Mouse (Mus musculus) skeletal muscle tissue, adult 2 months (tissue): ENCODE results near the gene Gm8356.
"Not testable (repeated sequence)": the region's sequence is repeated elsewhere in the genome, so short reads cannot be mapped to it uniquely, and the experiment has no call there.

Experiments used
- DNase-seq: peaks from one replicate; pipeline ENCODE4 v3.0.0-alpha.2; 2012; ENCODE audit warnings: low read depth, low spot score

Gene Gm8356

GRCm38 (mm10) chr14:6537190-6537589 is at the start of gene Gm8356:
Gene Gm8356, minus strand, starts transcription at chr14:6537290.
- not testable (repeated sequence) for DNase-seq

- not testable (repeated sequence) for DNase-seq
Observed at GRCm38 (mm10) chr14:6486331-6486730, 50.8 kb downstream of the Gm8356 start.

GRCm38 (mm10) chr14:6485541-6485940 is 51.5 kb downstream of the Gm8356 start:
- not testable (repeated sequence) for DNase-seq

- not testable (repeated sequence) for DNase-seq
Observed at GRCm38 (mm10) chr14:6482126-6482525, 55.0 kb downstream of the Gm8356 start.
